Mouse (Mus musculus) C2C12 (cell line): ENCODE results near the gene Flrt1. TPM values are rescaled to one million over a fixed set of nuclear protein-coding genes. Genes with fewer than 3 reads are reported as not detected.

Experiments
- H3K27me3 ChIP-seq: one replicate; pipeline ENCODE4 v1.6.1; 2011; ENCODE audit not compliant: control insufficient read depth, insufficient read depth, insufficient read length
- H3K36me3 ChIP-seq: one replicate; pipeline ENCODE4 v1.6.1; 2011; ENCODE audit not compliant: control insufficient read depth, insufficient read depth
- H3K4me3 ChIP-seq: one replicate; pipeline ENCODE4 v1.5.1; 2011; ENCODE audit warnings: mild to moderate bottlenecking, control low read depth; ENCODE audit not compliant: poor library complexity, insufficient read depth, severe bottlenecking
- H3K79me2 ChIP-seq: one replicate; pipeline ENCODE4 v1.6.1; 2011; ENCODE audit not compliant: control insufficient read depth, insufficient read depth
- H3K79me3 ChIP-seq: one replicate; pipeline ENCODE4 v1.6.1; 2011; ENCODE audit warnings: low read depth, control low read depth
- H3ac ChIP-seq: one replicate; pipeline ENCODE3; 2011; ENCODE audit warnings: low read depth; ENCODE audit not compliant: control insufficient read depth, insufficient read length
- CEBPB ChIP-seq: IDR thresholded peaks from one replicate; pipeline ENCODE4 v1.6.1; 2011; ENCODE audit warnings: low read depth, mild to moderate bottlenecking, control low read depth, moderate library complexity
- CTCF ChIP-seq: IDR thresholded peaks from one replicate; pipeline ENCODE4 v1.5.1; 2011; ENCODE audit not compliant: control insufficient read depth, insufficient read depth, insufficient read length
- FOSL1 ChIP-seq: IDR thresholded peaks from one replicate; pipeline ENCODE4 v1.8.0; 2011; ENCODE audit warnings: mild to moderate bottlenecking, low read length; ENCODE audit not compliant: poor library complexity, insufficient read depth, severe bottlenecking
- MAX ChIP-seq: IDR thresholded peaks from one replicate; pipeline ENCODE4 v1.6.1; 2011; ENCODE audit warnings: mild to moderate bottlenecking, control low read depth
- MYOD1 ChIP-seq: IDR thresholded peaks from one replicate; pipeline ENCODE4 v1.6.1; 2011; ENCODE audit warnings: low read depth; ENCODE audit not compliant: control insufficient read depth, insufficient read length
- MYOG ChIP-seq: IDR thresholded peaks from one replicate; pipeline ENCODE4 v1.6.1; 2011; ENCODE audit not compliant: control insufficient read depth, insufficient read length; ENCODE audit errors: extremely low read depth
- USF1 ChIP-seq: IDR thresholded peaks from one replicate; pipeline ENCODE4 v1.6.1; 2011; ENCODE audit warnings: low read depth, mild to moderate bottlenecking, control low read depth, moderate library complexity
- polyA plus RNA-seq: library from polyadenylated mRNA; unstranded; fragments of >200 nt; fragmentation: generic; extraction: Trizol; gene quantifications from one replicate; pipeline ENCODE4 v1.2.1, GENCODE M21; 2012; ENCODE audit warnings: missing spikeins

Gene Flrt1
- polyA plus RNA-seq, 1 experiment: 0.08 TPM

GRCm38 (mm10) chr19:7149158-7149685, 43.7 kb upstream of the Flrt1 start:
- no peak overlapping the region for H3ac ChIP-seq
- no peaks in the 10 kb centered on the region for H3K79me3 ChIP-seq
- H3K36me3 ChIP-seq: no peaks in the 10 kb centered on the region
- TF ChIP-seq MYOG: no peak
- no peak for TF ChIP-seq MAX
- no peak for TF ChIP-seq MYOD1
- no peak for TF ChIP-seq USF1
- no peak for TF ChIP-seq FOSL1
- TF ChIP-seq CEBPB: no peak
- no peak for TF ChIP-seq CTCF
- H3K4me3 ChIP-seq: no peak overlapping the region
- no peaks in the 10 kb centered on the region for H3K79me2 ChIP-seq
- peaks cover 3% of the 10 kb centered on the region for H3K27me3 ChIP-seq

GRCm38 (mm10) chr19:7148541-7149085, 43.1 kb upstream of the Flrt1 start:
- no peak overlapping the region for H3K4me3 ChIP-seq
- peaks cover 3% of the 10 kb centered on the region for H3K27me3 ChIP-seq

GRCm38 (mm10) chr19:7148096-7148495, 42.6 kb upstream of the Flrt1 start:
- no peak overlapping the region for H3K4me3 ChIP-seq
- no peak overlapping the region for H3ac ChIP-seq
- H3K27me3 ChIP-seq: peaks cover 3% of the 10 kb centered on the region
- no peaks in the 10 kb centered on the region for H3K79me3 ChIP-seq
- TF ChIP-seq MYOD1 (no peak), CEBPB (no peak), FOSL1 (no peak), USF1 (no peak), MYOG (no peak), CTCF (no peak), MAX (no peak)
- no peaks in the 10 kb centered on the region for H3K79me2 ChIP-seq
- no peaks in the 10 kb centered on the region for H3K36me3 ChIP-seq

More at GRCm38 (mm10) chr19:7148541-7149085, 43.1 kb upstream of the Flrt1 start:
- H3K79me2 ChIP-seq: no peaks in the 10 kb centered on the region
- TF ChIP-seq MYOG (no peak), CTCF (no peak), MYOD1 (no peak), FOSL1 (no peak), USF1 (no peak), MAX (no peak), CEBPB (no peak)
- no peaks in the 10 kb centered on the region for H3K36me3 ChIP-seq
- H3K79me3 ChIP-seq: no peaks in the 10 kb centered on the region
- no peak overlapping the region for H3ac ChIP-seq

- H3K79me2 ChIP-seq: no peaks in the 10 kb centered on the region
- peaks cover 3% of the 10 kb centered on the region for H3K27me3 ChIP-seq
- TF ChIP-seq MYOD1: no peak
- TF ChIP-seq USF1: no peak
- TF ChIP-seq CTCF: no peak
- TF ChIP-seq CEBPB: no peak
- TF ChIP-seq MYOG: no peak
- no peak for TF ChIP-seq MAX
- no peak for TF ChIP-seq FOSL1
- no peak overlapping the region for H3K4me3 ChIP-seq
- H3K36me3 ChIP-seq: no peaks in the 10 kb centered on the region
- H3K79me3 ChIP-seq: no peaks in the 10 kb centered on the region
- H3ac ChIP-seq: no peak overlapping the region
Observed at GRCm38 (mm10) chr19:7146376-7146775, 40.8 kb upstream of the Flrt1 start.

GRCm38 (mm10) chr19:7144458-7144857, 38.9 kb upstream of the Flrt1 start:
- Histone ChIP-seq H3K79me2 (no peaks in the 10 kb centered on the region), H3K4me3 (no peak overlapping the region), H3K79me3 (no peaks in the 10 kb centered on the region), H3K27me3 (peaks cover 3% of the 10 kb centered on the region), H3K36me3 (no peaks in the 10 kb centered on the region), H3ac (no peak overlapping the region)
- TF ChIP-seq USF1: no peak
- no peak for TF ChIP-seq CEBPB
- no peak for TF ChIP-seq MYOD1
- TF ChIP-seq MAX: no peak
- TF ChIP-seq FOSL1: no peak
- no peak for TF ChIP-seq CTCF
- no peak for TF ChIP-seq MYOG
